Mouse (Mus musculus) heart, embryonic 15.5 days (tissue): Measurements from ENCODE around the gene Pax5. TPM values are rescaled to one million over a fixed set of nuclear protein-coding genes. Genes with fewer than 3 reads are reported as not detected.

Experiments
- ATAC-seq: fragments of 200-750 bp; cut with Nextera tagmentation; replicated peaks from 2 replicates; pipeline ENCODE4 v1.8.0; 2017; ENCODE audit warnings: low read depth, moderate TSS enrichment; ENCODE audit not compliant: insufficient number of reproducible peaks, insufficient read depth, low FRiP score
- H3K27ac ChIP-seq: fragments of 300-500 bp; sonication (generic); 2 replicates; pipeline ENCODE4 v1.5.1; 2015; ENCODE audit warnings: mild to moderate bottlenecking, inconsistent platforms
- H3K27me3 ChIP-seq: fragments of 300-500 bp; sonication (generic); 2 replicates; pipeline ENCODE4 v1.6.1; 2015; ENCODE audit warnings: inconsistent platforms
- H3K36me3 ChIP-seq: fragments of 300-500 bp; sonication (generic); 2 replicates; pipeline ENCODE4 v1.6.1; 2015; ENCODE audit warnings: mild to moderate bottlenecking, inconsistent platforms
- H3K4me1 ChIP-seq: fragments of 300-500 bp; sonication (generic); replicated peaks from 2 replicates; pipeline ENCODE4 v1.6.1; 2015; ENCODE audit warnings: inconsistent platforms
- H3K4me2 ChIP-seq: fragments of 300-500 bp; sonication (generic); 2 replicates; pipeline ENCODE4 v1.6.1; 2015; ENCODE audit warnings: inconsistent platforms, mild to moderate bottlenecking, moderate library complexity
- H3K4me3 ChIP-seq: fragments of 300-500 bp; sonication (generic); 2 replicates; pipeline ENCODE4 v1.5.1; 2015; ENCODE audit warnings: mild to moderate bottlenecking, inconsistent platforms
- H3K9ac ChIP-seq: fragments of 300-500 bp; sonication (generic); 2 replicates; pipeline ENCODE4 v1.6.1; 2015; ENCODE audit warnings: mild to moderate bottlenecking, inconsistent platforms
- H3K9me3 ChIP-seq: fragments of 300-500 bp; sonication (generic); replicated peaks from 2 replicates; pipeline ENCODE4 v1.6.1; 2016; ENCODE audit warnings: inconsistent platforms
- WGBS: fragments of 180-500 bp; shearing (Covaris S2); methylation state at CpG from one replicate; pipeline ENCODE4 v1.1.7; 2015; ENCODE audit warnings: mixed read lengths; 5-methylcytosine and 5-hydroxymethylcytosine counted together
- polyA plus RNA-seq: library from polyadenylated mRNA; unstranded; fragments of >200 nt; fragmentation: Nextera tagmentation; extraction: Ambion mirVana; gene quantifications from 2 replicates; pipeline ENCODE4 v1.2.1, GENCODE M21; 2015

Gene Pax5
- polyA plus RNA-seq, 1 experiment from 2014 or later: not detected

- no peak overlapping the region for H3K27ac ChIP-seq
- H3K9ac ChIP-seq: no peak overlapping the region
- H3K36me3 ChIP-seq: no peaks in the 10 kb centered on the region
- no peaks in the 10 kb centered on the region for H3K27me3 ChIP-seq
- no peak for ATAC-seq
- H3K4me1 ChIP-seq: no peaks in the 10 kb centered on the region
- 86% methylated on average over 17 of the region's 17 CpGs for WGBS
- H3K9me3 ChIP-seq: no peaks in the 10 kb centered on the region
- no peak overlapping the region for H3K4me3 ChIP-seq
- H3K4me2 ChIP-seq: no peak overlapping the region
Observed at GRCm38 (mm10) chr4:44622682-44623434, 87.4 kb downstream of the Pax5 start.

- H3K27me3 ChIP-seq: no peaks in the 10 kb centered on the region
- WGBS: 93% methylated on average over 5 of the region's 5 CpGs
- no peak overlapping the region for H3K4me2 ChIP-seq
- H3K36me3 ChIP-seq: no peaks in the 10 kb centered on the region
- no peak overlapping the region for H3K27ac ChIP-seq
- H3K9me3 ChIP-seq: no peaks in the 10 kb centered on the region
- no peak overlapping the region for H3K9ac ChIP-seq
- ATAC-seq: no peak
- no peak overlapping the region for H3K4me3 ChIP-seq
- no peaks in the 10 kb centered on the region for H3K4me1 ChIP-seq
Observed at GRCm38 (mm10) chr4:44620241-44620640, 90.0 kb downstream of the Pax5 start.

- Histone ChIP-seq H3K27ac (no peak overlapping the region), H3K4me2 (no peak overlapping the region), H3K4me1 (no peaks in the 10 kb centered on the region), H3K9me3 (no peaks in the 10 kb centered on the region), H3K4me3 (no peak overlapping the region), H3K36me3 (no peaks in the 10 kb centered on the region), H3K9ac (no peak overlapping the region), H3K27me3 (no peaks in the 10 kb centered on the region)
- no peak for ATAC-seq
- WGBS: 80% methylated on average over 8 of the region's 8 CpGs
Observed at GRCm38 (mm10) chr4:44614066-44614667, 96.1 kb downstream of the Pax5 start.

- H3K9me3 ChIP-seq: no peaks in the 10 kb centered on the region
- no peak overlapping the region for H3K27ac ChIP-seq
- H3K4me1 ChIP-seq: no peaks in the 10 kb centered on the region
- no peaks in the 10 kb centered on the region for H3K27me3 ChIP-seq
- H3K4me3 ChIP-seq: no peak overlapping the region
- no peak overlapping the region for H3K4me2 ChIP-seq
- no peak overlapping the region for H3K9ac ChIP-seq
- WGBS: 79% methylated on average over 3 of the region's 3 CpGs
- no peak for ATAC-seq
- H3K36me3 ChIP-seq: no peaks in the 10 kb centered on the region
Observed at GRCm38 (mm10) chr4:44612392-44612791, 97.9 kb downstream of the Pax5 start.

GRCm38 (mm10) chr4:44605453-44605852 is 104.8 kb downstream of the Pax5 start:
- WGBS: 37% methylated on average over 2 of the region's 2 CpGs
- H3K9me3 ChIP-seq: no peaks in the 10 kb centered on the region
- H3K27me3 ChIP-seq: no peaks in the 10 kb centered on the region
- no peak overlapping the region for H3K9ac ChIP-seq
- no peaks in the 10 kb centered on the region for H3K36me3 ChIP-seq
- H3K4me3 ChIP-seq: no peak overlapping the region
- peaks cover 27% of the 10 kb centered on the region for H3K4me1 ChIP-seq
- H3K27ac ChIP-seq: no peak overlapping the region
- no peak overlapping the region for H3K4me2 ChIP-seq
- ATAC-seq: no peak

GRCm38 (mm10) chr4:44602257-44602801 is 108.0 kb downstream of the Pax5 start:
- Histone ChIP-seq H3K4me3 (no peak overlapping the region), H3K4me2 (no peak overlapping the region), H3K36me3 (no peaks in the 10 kb centered on the region), H3K9me3 (no peaks in the 10 kb centered on the region), H3K4me1 (peaks cover 28% of the 10 kb centered on the region), H3K9ac (no peak overlapping the region), H3K27me3 (no peaks in the 10 kb centered on the region), H3K27ac (no peak overlapping the region)
- 36% methylated on average over 4 of the region's 5 CpGs for WGBS
- ATAC-seq: no peak

GRCm38 (mm10) chr4:44601370-44601769 is 108.9 kb downstream of the Pax5 start:
- 59% methylated on average over 8 of the region's 8 CpGs for WGBS
- Histone ChIP-seq H3K36me3 (no peaks in the 10 kb centered on the region), H3K9me3 (no peaks in the 10 kb centered on the region), H3K4me2 (no peak overlapping the region), H3K27me3 (no peaks in the 10 kb centered on the region), H3K4me3 (no peak overlapping the region), H3K9ac (no peak overlapping the region), H3K4me1 (peaks cover 28% of the 10 kb centered on the region), H3K27ac (no peak overlapping the region)
- no peak for ATAC-seq

GRCm38 (mm10) chr4:44600875-44601274 is 109.4 kb downstream of the Pax5 start:
- peaks cover 28% of the 10 kb centered on the region for H3K4me1 ChIP-seq
- H3K9me3 ChIP-seq: no peaks in the 10 kb centered on the region
- H3K4me2 ChIP-seq: no peak overlapping the region
- no peak; the same call in 1 of the 2 replicates for ATAC-seq
- H3K36me3 ChIP-seq: no peaks in the 10 kb centered on the region
- no peak overlapping the region for H3K4me3 ChIP-seq
- no peak overlapping the region for H3K27ac ChIP-seq
- 36% methylated on average over 5 of the region's 5 CpGs for WGBS
- H3K9ac ChIP-seq: no peak overlapping the region
- no peaks in the 10 kb centered on the region for H3K27me3 ChIP-seq

GRCm38 (mm10) chr4:44597965-44598364 is 112.3 kb downstream of the Pax5 start:
- Histone ChIP-seq H3K4me3 (no peak overlapping the region), H3K36me3 (no peaks in the 10 kb centered on the region), H3K9ac (no peak overlapping the region), H3K27me3 (no peaks in the 10 kb centered on the region), H3K27ac (no peak overlapping the region), H3K9me3 (no peaks in the 10 kb centered on the region), H3K4me2 (no peak overlapping the region), H3K4me1 (peaks cover 21% of the 10 kb centered on the region)
- WGBS: 49% methylated on average over 9 of the region's 9 CpGs
- no peak for ATAC-seq

- H3K36me3 ChIP-seq: no peaks in the 10 kb centered on the region
- no peak for ATAC-seq
- 86% methylated on average over 2 of the region's 2 CpGs for WGBS
- H3K27ac ChIP-seq: no peak overlapping the region
- H3K9me3 ChIP-seq: no peaks in the 10 kb centered on the region
- no peak overlapping the region for H3K9ac ChIP-seq
- H3K4me2 ChIP-seq: no peak overlapping the region
- H3K4me3 ChIP-seq: no peak overlapping the region
- no peaks in the 10 kb centered on the region for H3K4me1 ChIP-seq
- H3K27me3 ChIP-seq: no peaks in the 10 kb centered on the region
Observed at GRCm38 (mm10) chr4:44593091-44593490, 117.2 kb downstream of the Pax5 start.

- WGBS: 45% methylated on average over 4 of the region's 4 CpGs
- Histone ChIP-seq H3K4me1 (no peaks in the 10 kb centered on the region), H3K36me3 (no peaks in the 10 kb centered on the region), H3K9ac (no peak overlapping the region), H3K4me2 (no peak overlapping the region), H3K27me3 (no peaks in the 10 kb centered on the region; the same call in 1 of the 2 replicates), H3K27ac (no peak overlapping the region), H3K9me3 (no peaks in the 10 kb centered on the region), H3K4me3 (no peak overlapping the region)
- no peak for ATAC-seq
Observed at GRCm38 (mm10) chr4:44582687-44583086, 127.6 kb downstream of the Pax5 start.
